ENCODE assay signal across 8 mouse cellular contexts in genomic region chr17:70872094-70872929, GRCm38 (mm10). TPM values are rescaled to one million over a fixed set of nuclear protein-coding genes. Genes with fewer than 3 reads are reported as not detected.
DNase-seq lines count a peak whose midpoint lies in the region; ATAC-seq and TF ChIP-seq lines count a peak whose summit lies in the region.

No protein-coding gene starts in this region.

- H3K9ac ChIP-seq in embryonic facial prominence, embryonic 14.5 days (ENCODE audit: low read depth, low read length) = peak overlapping the region; percentile 54; the same call in 1 of the 2 replicates
- H3K9ac ChIP-seq in limb, embryonic 14.5 days (ENCODE audit: low read depth, low read length, severe bottlenecking) = no peak overlapping the region

- peaks cover 9% of the 10 kb centered on the region; the same call in 1 of the 2 replicates for H3K4me1 ChIP-seq in embryonic facial prominence, embryonic 14.5 days (ENCODE audit: control insufficient read depth, insufficient read depth, low read length)
- H3K4me1 ChIP-seq in limb, embryonic 14.5 days (ENCODE audit: control insufficient read depth, insufficient read depth, low read length) = 0 out of 2 replicates have a peak, but pooled peaks cover 7% of the 10 kb centered on the region

- H3K36me3 ChIP-seq in embryonic facial prominence, embryonic 14.5 days (ENCODE audit: control insufficient read depth, insufficient read depth, low read length) = no peaks in the 10 kb centered on the region
- no peaks in the 10 kb centered on the region for H3K36me3 ChIP-seq in limb, embryonic 14.5 days (ENCODE audit: control insufficient read depth, insufficient read depth, low read length)

- no peaks in the 10 kb centered on the region for H3K27me3 ChIP-seq in embryonic facial prominence, embryonic 14.5 days (replicated peaks; ENCODE audit: control insufficient read depth, insufficient read depth, low read length)
- H3K27me3 ChIP-seq in limb, embryonic 14.5 days (ENCODE audit: control insufficient read depth, insufficient read depth, low read length) = no peaks in the 10 kb centered on the region

- ATAC-seq in embryonic facial prominence, embryonic 14.5 days (ENCODE audit: low read depth) = peak; percentile 70
- peak; percentile 41; the same call in 1 of the 2 replicates for ATAC-seq in limb, embryonic 14.5 days (ENCODE audit: low FRiP score, low read depth)
- no peak for ATAC-seq in granulocyte monocyte progenitor cell, adult 5-6 weeks (replicated peaks; ENCODE audit: poor library complexity, severe bottlenecking)

- H3K4me2 ChIP-seq in embryonic facial prominence, embryonic 14.5 days (ENCODE audit: low read depth, low read length) = peak overlapping the region; percentile 63
- 0 out of 2 replicates have a peak overlapping the region, but pooled peaks have one; percentile 39 for H3K4me2 ChIP-seq in limb, embryonic 14.5 days (replicated peaks; ENCODE audit: low read depth, low read length, severe bottlenecking)

- 0 out of 2 replicates have a peak overlapping the region, but pooled peaks have one; percentile 8 for H3K27ac ChIP-seq in embryonic facial prominence, embryonic 14.5 days (replicated peaks; ENCODE audit: low read depth, low read length)
- no peak overlapping the region for H3K27ac ChIP-seq in limb, embryonic 14.5 days (replicated peaks; ENCODE audit: low read depth, low read length)

- 12% methylated on average over 14 of the region's 14 CpGs for WGBS in embryonic facial prominence, embryonic 14.5 days
- 11% methylated on average over 14 of the region's 14 CpGs for WGBS in limb, embryonic 14.5 days

- no peak for TF ChIP-seq POLR2A in limb, embryonic 14.5 days (IDR thresholded peaks at IDR 0.05; ENCODE audit: borderline replicate concordance, extremely low read depth, insufficient read depth, insufficient read length)

- DNase-seq in frontal cortex, postnatal 10 days (ENCODE audit: low spot score in 2 of 2) = peak; percentile 27 to 33
- no peak for DNase-seq in frontal cortex, adult 2 months (ENCODE audit: extremely low spot score in 1 of 2, low spot score in 1 of 2)
- DNase-seq in A20 (ENCODE audit: low read depth, low spot score) = peak; percentile 87
- DNase-seq in embryonic facial prominence, embryonic 14.5 days (ENCODE audit: low spot score) = peak; percentile 72
- peak; percentile 18 for DNase-seq in limb, embryonic 14.5 days (ENCODE audit: low spot score)
- no peak for DNase-seq in urinary bladder, postnatal 36 days (ENCODE audit: low spot score in 2 of 2)
- DNase-seq in adrenal gland, postnatal 36 days = no peak

- 0 out of 2 replicates have a peak overlapping the region, but pooled peaks have one; percentile 32 for H3K4me3 ChIP-seq in embryonic facial prominence, embryonic 14.5 days (ENCODE audit: low read depth, low read length)
- no peak overlapping the region for H3K4me3 ChIP-seq in limb, embryonic 14.5 days (replicated peaks; ENCODE audit: low read length)

- no peaks in the 10 kb centered on the region for H3K9me3 ChIP-seq in embryonic facial prominence, embryonic 14.5 days (ENCODE audit: control insufficient read depth, low read length)
- H3K9me3 ChIP-seq in limb, embryonic 14.5 days (ENCODE audit: control insufficient read depth, low read length) = no peaks in the 10 kb centered on the region

RNA-seq across cellular contexts. Expression of gene Tgif1, which starts 19.0 kb away (rescaled TPM):
- polyA plus RNA-seq in frontal cortex, adult 2 months (2012; rRNA removed) = 2.9 and 3.8 TPM in 2 replicates
- polyA plus RNA-seq in embryonic facial prominence, embryonic 14.5 days (2014; fragmentation: Nextera tagmentation; extraction: Ambion mirVana) = 47.2 and 50.1 TPM in 2 replicates
- polyA plus RNA-seq in limb, embryonic 14.5 days (2012; rRNA removed) = 64.8 and 76.2 TPM in 2 replicates
- polyA plus RNA-seq in limb, embryonic 14.5 days (2014; fragmentation: Nextera tagmentation; extraction: Ambion mirVana) = 52.7 and 64.6 TPM in 2 replicates
- 10 to 100 TPM; 42.0 to 48.8 TPM for total RNA-seq in adrenal gland, postnatal 36 days (2021)
- total RNA-seq in granulocyte monocyte progenitor cell, adult 5-6 weeks (2014; fragmentation: Nextera tagmentation) = 80.0 and 87.9 TPM in 2 replicates
- 33.9 and 48.5 TPM in 2 replicates for total RNA-seq in granulocyte monocyte progenitor cell, adult 5-6 weeks (2017)

Comparison
In these comparisons a context has a peak if more than half of its experiments do, and no peak if none do; other contexts are left out.
1. DNase-seq: peak in frontal cortex, postnatal 10 days (2 of 2), A20 (single experiment), embryonic facial prominence, embryonic 14.5 days (single experiment) and limb, embryonic 14.5 days (single experiment); none in frontal cortex, adult 2 months (0 of 2), urinary bladder, postnatal 36 days (0 of 2) and adrenal gland, postnatal 36 days (0 of 2).
2. RNA of gene Tgif1, which starts 19.0 kb away (polyA plus RNA-seq): 52.7 to 76.2 TPM in limb, embryonic 14.5 days and 47.2 to 50.1 TPM in embryonic facial prominence, embryonic 14.5 days; 2.9 to 3.8 TPM in frontal cortex, adult 2 months; every median in the first group is over 10 times any median in the second.